Mouse (Mus musculus) CH12.LX (cell line): Measurements from ENCODE around the gene Txlnb.

Experiments used
- BHLHE40 ChIP-seq: IDR thresholded peaks from 2 replicates; pipeline ENCODE4 v1.6.1; 2011; ENCODE audit warnings: mild to moderate bottlenecking, low read depth, low read length, improper control_type of control experiment
- CHD2 ChIP-seq: IDR thresholded peaks from 2 replicates; pipeline ENCODE4 v1.6.1; 2011; ENCODE audit warnings: low read length, improper control_type of control experiment
- CTCF ChIP-seq, 2 experiments: IDR thresholded peaks in 1 of 2; conservative IDR thresholded peaks in 1 of 2; 2 replicates each; pipeline ENCODE4 v1.5.1; 2011 to 2012; ENCODE audit warnings: low read depth in 2 of 2, low read length in 2 of 2, improper control_type of control experiment in 1 of 2, inconsistent platforms in 1 of 2, mild to moderate bottlenecking in 1 of 2, moderate library complexity in 1 of 2
- EP300 ChIP-seq: IDR thresholded peaks from 2 replicates; pipeline ENCODE4 v1.6.1; 2011; ENCODE audit warnings: low read length, improper control_type of control experiment
- MAFK ChIP-seq: IDR thresholded peaks from 2 replicates; pipeline ENCODE4 v1.6.1; 2011; ENCODE audit warnings: low read length, improper control_type of control experiment; ENCODE audit not compliant: insufficient replicate concordance
- MXI1 ChIP-seq: IDR thresholded peaks from 2 replicates; pipeline ENCODE4 v1.6.1; 2011; ENCODE audit warnings: mild to moderate bottlenecking, low read depth, low read length, improper control_type of control experiment
- PAX5 ChIP-seq: IDR thresholded peaks from 2 replicates; pipeline ENCODE4 v1.6.1; 2012; ENCODE audit warnings: low read length, inconsistent platforms, mixed read lengths
- POLR2A ChIP-seq: IDR thresholded peaks from 2 replicates; pipeline ENCODE4 v1.6.1; 2011; ENCODE audit warnings: low read depth, mild to moderate bottlenecking, improper control_type of control experiment, low read length
- ZC3H11A ChIP-seq: IDR thresholded peaks from 2 replicates; pipeline ENCODE4 v1.6.1; 2012; ENCODE audit warnings: low read depth, mild to moderate bottlenecking, inconsistent platforms, low read length, improper control_type of control experiment

- TF ChIP-seq MAFK (no peak), POLR2A (no peak), CTCF (conservative IDR thresholded peaks at IDR 0.05 in 1 of 2, IDR thresholded peaks at IDR 0.05 in 1 of 2; ENCODE audit: low read depth in 2 of 2, low read length in 2 of 2) (no peak), CHD2 (no peak), BHLHE40 (no peak), EP300 (no peak), MXI1 (no peak), ZC3H11A (no peak), PAX5 (no peak)
Observed at GRCm38 (mm10) chr10:17808526-17808925, 12.5 kb downstream of the Txlnb start.
